Mouse (Mus musculus): ENCODE data around the gene Tnni3k. TPM values are rescaled to one million over a fixed set of nuclear protein-coding genes. Genes with fewer than 3 reads are reported as not detected.

The Tnni3k gene
- 0.05 and 0.07 TPM in 2 replicates for polyA plus RNA-seq (2015; fragmentation: Nextera tagmentation; extraction: Ambion mirVana)

- no peak within 1 kb of the TSS for H3K9ac ChIP-seq
- no peak for ATAC-seq (ENCODE audit: low FRiP score, low read depth)
- H3K27me3 ChIP-seq, result no peaks in the 10 kb centered on the region
- no peaks in the 10 kb centered on the region for H3K9me3 ChIP-seq
- no peak within 1 kb of the TSS for H3K27ac ChIP-seq (replicated peaks)
- no peaks in the 10 kb centered on the region for H3K36me3 ChIP-seq
- H3K4me3 ChIP-seq, result no peak within 1 kb of the TSS
- 79% methylated on average over 6 of the region's 6 CpGs for WGBS
- H3K4me1 ChIP-seq (replicated peaks), result no peaks in the 10 kb centered on the region
- H3K4me2 ChIP-seq, result no peak within 1 kb of the TSS
Observed at GRCm38 (mm10) chr3:155055231-155055916, at the start of gene Tnni3k. Gene Tnni3k (minus strand): TSS chr3:155055407.

GRCm38 (mm10) chr3:155099266-155099665, 44.1 kb upstream of the Tnni3k start:
- 100% methylated on average over 1 of the region's 1 CpGs for WGBS
- ATAC-seq (ENCODE audit: low FRiP score, low read depth), result no peak
- H3K9ac ChIP-seq, result no peak overlapping the region
- no peaks in the 10 kb centered on the region for H3K4me1 ChIP-seq (replicated peaks)
- no peaks in the 10 kb centered on the region for H3K36me3 ChIP-seq
- H3K4me3 ChIP-seq, result no peak overlapping the region
- H3K27ac ChIP-seq (replicated peaks), result no peak overlapping the region
- H3K9me3 ChIP-seq, result no peaks in the 10 kb centered on the region
- no peaks in the 10 kb centered on the region for H3K27me3 ChIP-seq
- no peak overlapping the region for H3K4me2 ChIP-seq

DNA sequence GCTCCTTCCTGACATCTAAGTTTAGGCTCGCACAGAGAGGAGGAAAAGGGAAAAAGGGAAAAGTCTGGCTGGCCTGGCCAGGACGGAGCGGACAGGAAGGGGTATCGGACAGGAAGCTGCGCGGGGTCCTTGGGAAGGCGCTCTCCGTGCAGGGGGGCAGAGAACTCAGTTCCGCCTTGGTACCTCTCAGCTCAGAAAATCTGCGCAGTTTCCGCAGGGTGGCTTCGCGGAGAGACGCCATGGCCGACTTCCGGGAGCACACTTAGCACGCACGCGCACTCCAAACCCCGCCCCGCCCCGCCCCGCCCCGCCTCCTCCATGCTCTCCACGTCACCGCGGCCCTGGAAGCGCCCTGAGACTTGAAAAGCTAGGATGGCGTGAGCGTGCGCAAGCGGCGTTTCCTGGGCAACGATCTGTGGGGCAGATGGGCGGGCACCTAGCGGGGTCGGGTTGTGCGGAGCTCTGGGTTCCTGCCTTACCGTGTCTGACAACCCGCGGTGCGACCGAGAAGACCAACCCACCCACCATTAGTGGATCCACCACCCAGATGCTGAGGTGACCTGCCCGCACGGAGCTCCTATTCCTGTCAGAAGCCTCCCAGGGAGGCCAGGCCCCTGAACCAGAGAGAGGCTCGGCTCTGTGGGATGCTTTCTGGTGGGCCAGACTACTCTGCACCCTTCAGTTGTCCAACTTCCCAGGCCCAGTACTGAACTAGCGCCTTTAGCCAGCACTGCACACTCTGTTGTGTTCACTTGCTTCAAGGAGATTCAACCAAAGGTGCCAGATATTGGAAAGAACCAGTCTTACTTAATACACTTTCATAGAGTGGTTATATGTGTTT, 38.1 kb upstream of the Tnni3k start, which contains the start of the genes Fpgt and Lrriq3:
Gene Fpgt (minus strand): TSS at position 288 of the 841 bp plus-strand sequence.
Gene Lrriq3 (plus strand): TSS at position 319 of the 841 bp plus-strand sequence.
- no peaks in the 10 kb centered on the region for H3K27me3 ChIP-seq
- H3K4me3 ChIP-seq, result peak within 1 kb of the TSS; percentile 63
- peaks cover 12% of the 10 kb centered on the region for H3K4me1 ChIP-seq (replicated peaks)
- ATAC-seq (ENCODE audit: low FRiP score, low read depth), result peak; percentile 99
- H3K4me2 ChIP-seq, result peak within 1 kb of the TSS; percentile 76
- H3K27ac ChIP-seq (replicated peaks), result peak within 1 kb of the TSS; percentile 90
- no peaks in the 10 kb centered on the region for H3K9me3 ChIP-seq
- H3K36me3 ChIP-seq, result no peaks in the 10 kb centered on the region
- H3K9ac ChIP-seq, result peak within 1 kb of the TSS; percentile 84
- under 1% methylated on average over 47 of the region's 47 CpGs for WGBS

GRCm38 (mm10) chr3:155092081-155092480, 36.9 kb upstream of the Tnni3k start:
- ATAC-seq (ENCODE audit: low FRiP score, low read depth), result no peak
- Histone ChIP-seq H3K4me1 (replicated peaks) (peaks cover 12% of the 10 kb centered on the region), H3K27ac (replicated peaks) (no peak overlapping the region), H3K27me3 (no peaks in the 10 kb centered on the region), H3K4me2 (peak overlapping the region; percentile 76), H3K9ac (no peak overlapping the region), H3K9me3 (no peaks in the 10 kb centered on the region), H3K4me3 (peak overlapping the region; percentile 63; the same call in 1 of the 2 replicates), H3K36me3 (peaks cover 8% of the 10 kb centered on the region)
- 96% methylated on average over 6 of the region's 6 CpGs for WGBS

- ATAC-seq (ENCODE audit: low FRiP score, low read depth), result no peak
- no peak overlapping the region for H3K4me3 ChIP-seq
- no peak overlapping the region for H3K9ac ChIP-seq
- no peaks in the 10 kb centered on the region for H3K4me1 ChIP-seq (replicated peaks)
- 86% methylated on average over 4 of the region's 4 CpGs for WGBS
- H3K27ac ChIP-seq (replicated peaks), result no peak overlapping the region
- H3K4me2 ChIP-seq, result no peak overlapping the region
- no peaks in the 10 kb centered on the region for H3K36me3 ChIP-seq
- H3K27me3 ChIP-seq, result no peaks in the 10 kb centered on the region
- H3K9me3 ChIP-seq, result no peaks in the 10 kb centered on the region
Observed at GRCm38 (mm10) chr3:155077908-155078307, 22.7 kb upstream of the Tnni3k start.

- no peak for ATAC-seq (ENCODE audit: low FRiP score, low read depth)
- no peaks in the 10 kb centered on the region for H3K9me3 ChIP-seq
Observed at GRCm38 (mm10) chr3:155059449-155059822, 4.2 kb upstream of the Tnni3k start.

GRCm38 (mm10) chr3:155058800-155059448, 3.7 kb upstream of the Tnni3k start:
- WGBS, result 79% methylated on average over 6 of the region's 6 CpGs
- H3K36me3 ChIP-seq, result no peaks in the 10 kb centered on the region
- no peaks in the 10 kb centered on the region for H3K9me3 ChIP-seq
- no peak overlapping the region for H3K4me2 ChIP-seq
- H3K27me3 ChIP-seq, result no peaks in the 10 kb centered on the region
- no peaks in the 10 kb centered on the region for H3K4me1 ChIP-seq (replicated peaks)
- no peak for ATAC-seq (ENCODE audit: low FRiP score, low read depth)
- no peak overlapping the region for H3K9ac ChIP-seq
- no peak overlapping the region for H3K27ac ChIP-seq (replicated peaks)
- no peak overlapping the region for H3K4me3 ChIP-seq

More at GRCm38 (mm10) chr3:155059449-155059822, 4.2 kb upstream of the Tnni3k start:
- H3K4me2 ChIP-seq, result no peak overlapping the region
- H3K36me3 ChIP-seq, result no peaks in the 10 kb centered on the region
- no peak overlapping the region for H3K27ac ChIP-seq (replicated peaks)
- H3K27me3 ChIP-seq, result no peaks in the 10 kb centered on the region
- H3K9ac ChIP-seq, result no peak overlapping the region
- H3K4me1 ChIP-seq (replicated peaks), result no peaks in the 10 kb centered on the region
- H3K4me3 ChIP-seq, result no peak overlapping the region

GRCm38 (mm10) chr3:155057566-155057965, 2.4 kb upstream of the Tnni3k start:
- no peak for ATAC-seq (ENCODE audit: low FRiP score, low read depth)
- no peaks in the 10 kb centered on the region for H3K27me3 ChIP-seq
- no peak overlapping the region for H3K4me2 ChIP-seq
- no peaks in the 10 kb centered on the region for H3K4me1 ChIP-seq (replicated peaks)
- H3K4me3 ChIP-seq, result no peak overlapping the region
- H3K36me3 ChIP-seq, result no peaks in the 10 kb centered on the region
- no peak overlapping the region for H3K27ac ChIP-seq (replicated peaks)
- no peak overlapping the region for H3K9ac ChIP-seq
- no peaks in the 10 kb centered on the region for H3K9me3 ChIP-seq

- no peaks in the 10 kb centered on the region for H3K9me3 ChIP-seq
- no peaks in the 10 kb centered on the region for H3K36me3 ChIP-seq
- no peaks in the 10 kb centered on the region for H3K4me1 ChIP-seq (replicated peaks)
- H3K4me2 ChIP-seq, result no peak overlapping the region
- no peaks in the 10 kb centered on the region for H3K27me3 ChIP-seq
- no peak for ATAC-seq (ENCODE audit: low FRiP score, low read depth)
- H3K4me3 ChIP-seq, result no peak overlapping the region
- H3K27ac ChIP-seq (replicated peaks), result no peak overlapping the region
- no peak overlapping the region for H3K9ac ChIP-seq
Observed at GRCm38 (mm10) chr3:155056606-155057005, 1.4 kb upstream of the Tnni3k start.

GRCm38 (mm10) chr3:155053189-155053588, 2.0 kb downstream of the Tnni3k start:
- no peaks in the 10 kb centered on the region for H3K4me1 ChIP-seq (replicated peaks)
- no peak overlapping the region for H3K4me2 ChIP-seq
- H3K36me3 ChIP-seq, result no peaks in the 10 kb centered on the region
- ATAC-seq (ENCODE audit: low FRiP score, low read depth), result no peak
- 67% methylated on average over 1 of the region's 1 CpGs for WGBS
- no peak overlapping the region for H3K27ac ChIP-seq (replicated peaks)
- H3K4me3 ChIP-seq, result no peak overlapping the region
- no peaks in the 10 kb centered on the region for H3K9me3 ChIP-seq
- H3K27me3 ChIP-seq, result no peaks in the 10 kb centered on the region
- no peak overlapping the region for H3K9ac ChIP-seq

- no peaks in the 10 kb centered on the region for H3K4me1 ChIP-seq (replicated peaks)
Observed at GRCm38 (mm10) chr3:155052021-155052420, 3.2 kb downstream of the Tnni3k start.

More at GRCm38 (mm10) chr3:155052021-155052420, 3.2 kb downstream of the Tnni3k start:
- no peaks in the 10 kb centered on the region for H3K9me3 ChIP-seq
- H3K9ac ChIP-seq, result no peak overlapping the region
- no peaks in the 10 kb centered on the region for H3K27me3 ChIP-seq
- no peak for ATAC-seq (ENCODE audit: low FRiP score, low read depth)
- no peak overlapping the region for H3K4me3 ChIP-seq
- H3K36me3 ChIP-seq, result no peaks in the 10 kb centered on the region
- no peak overlapping the region for H3K4me2 ChIP-seq
- no peak overlapping the region for H3K27ac ChIP-seq (replicated peaks)
